Mouse (Mus musculus): Measurements from ENCODE around the gene Hist1h3c. TPM values are rescaled to one million over a fixed set of nuclear protein-coding genes. Genes with fewer than 3 reads are reported as not detected.
"Not testable (repeated sequence)": the region's sequence is repeated elsewhere in the genome, so short reads cannot be mapped to it uniquely, and the experiment has no call there.

Gene Hist1h3c
- polyA plus RNA-seq, 1 experiment from 2014 or later, result 1.1 TPM

DNA sequence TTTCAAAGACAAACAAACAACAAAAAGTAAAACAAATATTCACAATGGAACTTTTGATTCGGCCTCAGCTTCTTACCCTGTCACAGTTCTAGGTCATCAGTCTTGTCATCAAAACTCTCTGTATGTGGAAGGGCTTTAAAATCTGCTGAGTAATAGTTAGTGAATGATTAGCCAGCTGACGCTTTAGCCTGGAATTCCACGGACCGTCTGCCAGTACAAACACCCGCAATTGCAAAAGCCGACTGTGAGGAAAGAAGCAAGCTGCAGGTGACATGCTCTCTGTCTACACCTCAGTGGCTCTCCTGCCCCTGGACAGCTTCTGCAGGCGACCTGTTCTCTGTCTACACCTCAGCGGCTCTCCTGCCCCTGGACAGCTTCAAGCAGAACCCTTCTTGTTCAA, 14.9 kb downstream of the Hist1h3c start:
- Histone ChIP-seq H3K4me2 (replicated peaks) (no peak overlapping the region), H3K36me3 (replicated peaks; ENCODE audit: control insufficient read depth, insufficient read depth) (no peaks in the 10 kb centered on the region), H3K27ac (no peak overlapping the region), H3K9me3 (ENCODE audit: control insufficient read depth, low read length) (no peaks in the 10 kb centered on the region), H3K9ac (no peak overlapping the region), H3K4me3 (replicated peaks; ENCODE audit: low read length) (no peak overlapping the region), H3K4me1 (replicated peaks; ENCODE audit: control insufficient read depth, insufficient read depth, low read length) (no peaks in the 10 kb centered on the region), H3K27me3 (ENCODE audit: control insufficient read depth, insufficient read depth, low read length) (no peaks in the 10 kb centered on the region)
- DNase-seq (ENCODE audit: low spot score) (no peak), ATAC-seq (ENCODE audit: low FRiP score) (no peak)
- 37% methylated on average over 8 of the region's 8 CpGs for WGBS

DNA sequence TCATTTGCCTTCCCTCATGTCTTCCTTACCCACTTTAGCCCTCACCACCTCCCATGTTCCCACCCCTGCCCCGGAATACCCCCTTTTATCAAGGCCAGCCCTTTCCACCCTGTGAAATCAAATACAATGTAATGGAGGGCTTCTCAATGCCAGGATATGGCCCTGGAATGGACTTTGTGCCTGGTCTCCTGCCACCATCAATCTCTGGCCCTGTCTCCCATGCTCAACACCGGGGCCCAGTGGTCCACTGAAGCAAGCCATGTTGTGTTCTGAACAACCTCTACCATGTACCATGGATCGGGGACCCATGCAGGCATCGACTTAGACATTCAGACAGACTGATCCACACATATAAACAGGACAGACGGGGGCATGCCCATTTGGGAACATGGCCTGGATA, 15.7 kb downstream of the Hist1h3c start:
- Histone ChIP-seq H3K27me3 (ENCODE audit: control insufficient read depth, insufficient read depth, low read length) (no peaks in the 10 kb centered on the region), H3K9ac (no peak overlapping the region), H3K4me3 (replicated peaks; ENCODE audit: low read length) (no peak overlapping the region), H3K36me3 (replicated peaks; ENCODE audit: control insufficient read depth, insufficient read depth) (no peaks in the 10 kb centered on the region), H3K27ac (no peak overlapping the region), H3K4me2 (replicated peaks) (no peak overlapping the region), H3K9me3 (ENCODE audit: control insufficient read depth, low read length) (no peaks in the 10 kb centered on the region), H3K4me1 (replicated peaks; ENCODE audit: control insufficient read depth, insufficient read depth, low read length) (no peaks in the 10 kb centered on the region)
- DNase-seq (ENCODE audit: low spot score) (no peak), ATAC-seq (ENCODE audit: low FRiP score) (no peak)
- 91% methylated on average over 5 of the region's 5 CpGs for WGBS

DNA sequence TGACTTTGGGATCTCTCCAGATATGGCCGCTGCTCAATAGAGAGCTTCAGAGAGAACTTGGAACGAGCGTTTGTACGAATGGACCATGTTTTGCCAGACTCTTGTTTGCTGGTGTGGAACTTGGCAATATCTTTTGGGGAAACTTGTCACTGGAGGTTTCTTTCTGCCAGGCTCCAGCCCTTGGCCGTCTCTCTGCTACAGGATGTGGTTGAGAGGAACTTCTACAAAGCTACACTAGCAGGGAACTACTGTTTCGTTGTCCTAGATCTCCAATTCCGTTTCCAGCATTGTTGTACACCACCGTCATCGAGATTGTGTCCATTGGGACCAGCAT, 16.2 kb downstream of the Hist1h3c start:
- no peaks in the 10 kb centered on the region for H3K27me3 ChIP-seq (ENCODE audit: control insufficient read depth, insufficient read depth, low read length)
- ATAC-seq (ENCODE audit: low FRiP score), result no peak
- WGBS, result 90% methylated on average over 9 of the region's 9 CpGs
- H3K36me3 ChIP-seq (replicated peaks; ENCODE audit: control insufficient read depth, insufficient read depth), result no peaks in the 10 kb centered on the region
- DNase-seq (ENCODE audit: low spot score), result no peak
- no peaks in the 10 kb centered on the region for H3K4me1 ChIP-seq (replicated peaks; ENCODE audit: control insufficient read depth, insufficient read depth, low read length)
- no peak overlapping the region for H3K9ac ChIP-seq
- H3K9me3 ChIP-seq (ENCODE audit: control insufficient read depth, low read length), result no peaks in the 10 kb centered on the region
- H3K4me3 ChIP-seq (replicated peaks; ENCODE audit: low read length), result no peak overlapping the region
- no peak overlapping the region for H3K27ac ChIP-seq
- no peak overlapping the region for H3K4me2 ChIP-seq (replicated peaks)

DNA sequence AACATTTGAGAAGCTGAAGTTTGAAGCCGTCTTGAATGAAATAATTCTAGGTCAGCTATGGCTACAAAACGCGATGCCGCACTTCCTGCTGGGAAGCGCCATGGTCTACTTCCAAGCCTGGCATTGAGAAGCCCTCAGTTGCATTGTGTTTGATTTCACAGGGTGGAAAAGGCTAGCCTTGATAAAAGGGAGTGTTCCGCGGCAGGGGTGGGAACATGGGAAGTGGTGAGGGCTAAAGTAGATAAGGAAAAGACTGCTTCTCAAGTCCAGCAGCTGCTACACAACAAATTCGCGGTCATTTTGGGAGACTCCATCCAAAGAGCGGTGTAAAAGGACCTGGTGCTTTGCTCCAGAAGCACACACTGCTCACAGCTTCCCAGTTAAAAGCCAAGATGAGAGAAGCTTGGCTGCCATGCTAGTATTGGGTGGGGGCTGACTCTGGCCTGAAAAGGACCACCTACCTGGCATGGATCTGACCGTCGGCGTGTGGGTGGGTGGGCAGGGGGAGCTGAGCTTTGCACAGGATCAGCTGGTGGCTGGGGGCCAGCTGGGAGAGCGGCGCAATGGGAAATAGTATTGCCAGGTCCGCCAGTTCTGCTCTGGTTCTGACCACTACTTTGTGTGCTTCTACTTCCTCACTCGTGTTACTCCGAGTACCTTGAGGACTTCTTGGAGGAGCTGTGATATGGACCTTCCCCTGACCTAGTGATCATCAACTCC, 16.8 kb downstream of the Hist1h3c start:
- no peak overlapping the region for H3K4me3 ChIP-seq (replicated peaks; ENCODE audit: low read length)
- no peaks in the 10 kb centered on the region for H3K36me3 ChIP-seq (replicated peaks; ENCODE audit: control insufficient read depth, insufficient read depth)
- no peaks in the 10 kb centered on the region for H3K27me3 ChIP-seq (ENCODE audit: control insufficient read depth, insufficient read depth, low read length)
- 84% methylated on average over 18 of the region's 18 CpGs for WGBS
- no peak overlapping the region for H3K9ac ChIP-seq
- H3K9me3 ChIP-seq (ENCODE audit: control insufficient read depth, low read length), result no peaks in the 10 kb centered on the region
- ATAC-seq (ENCODE audit: low FRiP score), result no peak
- no peaks in the 10 kb centered on the region for H3K4me1 ChIP-seq (replicated peaks; ENCODE audit: control insufficient read depth, insufficient read depth, low read length)
- H3K4me2 ChIP-seq (replicated peaks), result no peak overlapping the region
- no peak overlapping the region for H3K27ac ChIP-seq
- DNase-seq (ENCODE audit: low spot score), result no peak

DNA sequence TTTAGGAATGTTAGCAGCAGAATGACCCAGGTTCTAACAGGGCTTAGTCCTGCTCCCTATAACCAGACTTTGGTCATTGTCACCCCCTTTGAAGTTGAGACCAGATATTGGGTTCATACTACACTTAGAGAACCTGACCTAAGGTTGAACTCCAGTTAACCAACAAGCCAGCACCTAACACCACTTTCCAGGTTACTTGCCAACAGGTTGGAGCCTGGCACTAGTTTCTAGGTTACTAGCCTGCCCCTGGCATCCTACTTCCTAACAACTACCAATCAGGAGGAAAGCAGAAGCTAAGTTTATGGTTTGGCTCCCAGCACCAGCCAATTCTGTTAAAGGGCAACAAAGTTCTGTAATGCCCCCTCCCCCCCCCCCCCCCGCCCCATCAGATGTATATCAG, 20.2 kb downstream of the Hist1h3c start:
- H3K4me1 ChIP-seq (replicated peaks; ENCODE audit: control insufficient read depth, insufficient read depth, low read length), result no peaks in the 10 kb centered on the region
- DNase-seq (ENCODE audit: low spot score), result no peak
- H3K4me2 ChIP-seq (replicated peaks), result no peak overlapping the region
- H3K36me3 ChIP-seq (replicated peaks; ENCODE audit: control insufficient read depth, insufficient read depth), result no peaks in the 10 kb centered on the region
- no peak for ATAC-seq (ENCODE audit: low FRiP score)
- no peak overlapping the region for H3K27ac ChIP-seq
- no peaks in the 10 kb centered on the region for H3K27me3 ChIP-seq (ENCODE audit: control insufficient read depth, insufficient read depth, low read length)
- H3K9ac ChIP-seq, result no peak overlapping the region
- no peaks in the 10 kb centered on the region for H3K9me3 ChIP-seq (ENCODE audit: control insufficient read depth, low read length)
- no peak overlapping the region for H3K4me3 ChIP-seq (replicated peaks; ENCODE audit: low read length)
- 50% methylated on average over 1 of the region's 1 CpGs for WGBS

DNA sequence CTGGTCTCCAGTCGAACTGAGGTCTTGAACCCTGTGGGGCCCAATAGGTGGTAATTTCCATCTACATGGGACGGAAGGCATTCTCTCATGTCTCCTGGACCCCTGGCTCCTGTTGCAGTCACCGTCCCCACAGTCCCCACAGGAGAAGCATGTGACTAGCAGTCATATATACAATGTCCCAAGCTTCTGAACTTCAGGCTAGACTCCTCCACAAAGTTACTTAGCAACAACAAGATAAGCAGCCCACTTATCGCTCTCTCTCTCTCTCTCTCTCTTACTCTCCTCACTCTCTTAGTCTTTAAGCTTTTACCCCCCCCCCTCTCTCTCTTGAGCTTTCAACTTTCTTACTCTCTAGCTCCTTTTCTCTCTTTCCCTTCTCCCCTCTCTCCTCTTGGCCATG, 21.2 kb downstream of the Hist1h3c start:
- Histone ChIP-seq H3K9ac (no peak overlapping the region), H3K9me3 (ENCODE audit: control insufficient read depth, low read length) (no peaks in the 10 kb centered on the region), H3K27ac (no peak overlapping the region), H3K4me3 (replicated peaks; ENCODE audit: low read length) (no peak overlapping the region), H3K36me3 (replicated peaks; ENCODE audit: control insufficient read depth, insufficient read depth) (no peaks in the 10 kb centered on the region), H3K27me3 (ENCODE audit: control insufficient read depth, insufficient read depth, low read length) (no peaks in the 10 kb centered on the region), H3K4me1 (replicated peaks; ENCODE audit: control insufficient read depth, insufficient read depth, low read length) (no peaks in the 10 kb centered on the region), H3K4me2 (replicated peaks) (no peak overlapping the region)
- ATAC-seq (ENCODE audit: low FRiP score) (no peak), DNase-seq (ENCODE audit: low spot score) (no peak)
- 77% methylated on average over 4 of the region's 4 CpGs for WGBS

DNA sequence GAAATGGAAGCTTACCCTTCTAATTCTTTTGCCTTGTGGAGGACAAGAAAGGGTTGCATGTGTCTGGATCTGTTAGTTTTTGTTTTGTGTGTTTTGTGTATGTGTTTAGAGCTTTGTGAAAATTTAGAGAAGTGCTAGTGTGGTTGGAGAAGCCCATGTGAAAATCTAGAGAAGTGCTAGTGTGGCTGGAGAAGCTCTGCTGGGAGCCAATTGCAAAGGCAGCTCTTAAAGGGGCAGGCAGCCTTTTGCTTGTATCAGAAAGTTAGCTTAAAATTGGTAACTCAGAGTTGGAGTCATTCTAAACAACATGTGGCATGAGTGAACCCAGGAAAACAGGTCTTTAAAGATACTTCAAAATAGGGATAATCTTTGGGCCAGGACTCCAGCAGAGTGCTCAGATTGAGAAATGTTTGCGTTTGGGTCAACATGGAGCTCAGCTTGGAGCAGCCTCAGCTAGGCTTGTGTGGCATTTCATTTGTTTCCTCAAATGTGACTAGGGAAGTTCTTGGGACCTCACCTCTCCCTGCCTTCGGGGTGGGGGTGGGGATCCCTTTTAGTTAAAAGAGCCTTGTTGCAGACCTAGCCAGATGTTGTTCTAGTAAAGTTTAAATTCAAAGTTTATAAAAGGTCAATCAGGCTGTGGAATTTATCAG, 27.7 kb downstream of the Hist1h3c start:
- WGBS, result 18% methylated on average over 2 of the region's 2 CpGs
- H3K4me2 ChIP-seq (replicated peaks); DNase-seq (ENCODE audit: low spot score); H3K9me3 ChIP-seq (ENCODE audit: control insufficient read depth, low read length); H3K36me3 ChIP-seq (replicated peaks; ENCODE audit: control insufficient read depth, insufficient read depth); H3K27ac ChIP-seq; H3K4me3 ChIP-seq (replicated peaks; ENCODE audit: low read length); H3K4me1 ChIP-seq (replicated peaks; ENCODE audit: control insufficient read depth, insufficient read depth, low read length); ATAC-seq (ENCODE audit: low FRiP score); H3K9ac ChIP-seq; H3K27me3 ChIP-seq (ENCODE audit: control insufficient read depth, insufficient read depth, low read length): not testable (repeated sequence)

DNA sequence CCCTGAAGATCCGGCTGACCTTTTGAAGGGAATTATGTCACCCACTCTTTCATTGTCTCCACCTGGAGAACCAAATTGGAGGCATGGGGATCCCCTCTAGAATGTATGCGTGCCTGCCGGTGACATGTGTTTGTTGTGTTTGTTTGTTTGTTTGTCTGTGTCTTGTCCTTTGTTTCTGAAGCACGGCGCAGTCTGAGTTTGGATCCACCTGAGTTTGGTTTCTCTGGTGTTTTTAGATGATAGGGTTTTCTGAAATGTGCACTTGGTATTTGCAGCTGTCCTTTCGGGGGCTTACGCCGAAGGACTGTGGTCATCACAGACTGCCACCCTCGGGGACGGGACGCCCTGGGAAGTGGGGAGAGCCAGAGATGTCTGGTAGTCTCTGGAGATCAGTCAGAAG, 28.2 kb downstream of the Hist1h3c start:
- Histone ChIP-seq H3K4me3 (replicated peaks; ENCODE audit: low read length) (no peak overlapping the region), H3K36me3 (replicated peaks; ENCODE audit: control insufficient read depth, insufficient read depth) (no peaks in the 10 kb centered on the region), H3K4me1 (replicated peaks; ENCODE audit: control insufficient read depth, insufficient read depth, low read length) (no peaks in the 10 kb centered on the region), H3K27me3 (ENCODE audit: control insufficient read depth, insufficient read depth, low read length) (no peaks in the 10 kb centered on the region), H3K9ac (no peak overlapping the region), H3K4me2 (replicated peaks) (no peak overlapping the region), H3K9me3 (ENCODE audit: control insufficient read depth, low read length) (no peaks in the 10 kb centered on the region), H3K27ac (no peak overlapping the region)
- 61% methylated on average over 11 of the region's 11 CpGs for WGBS
- no peak for DNase-seq (ENCODE audit: low spot score)
- ATAC-seq (ENCODE audit: low FRiP score), result no peak

DNA sequence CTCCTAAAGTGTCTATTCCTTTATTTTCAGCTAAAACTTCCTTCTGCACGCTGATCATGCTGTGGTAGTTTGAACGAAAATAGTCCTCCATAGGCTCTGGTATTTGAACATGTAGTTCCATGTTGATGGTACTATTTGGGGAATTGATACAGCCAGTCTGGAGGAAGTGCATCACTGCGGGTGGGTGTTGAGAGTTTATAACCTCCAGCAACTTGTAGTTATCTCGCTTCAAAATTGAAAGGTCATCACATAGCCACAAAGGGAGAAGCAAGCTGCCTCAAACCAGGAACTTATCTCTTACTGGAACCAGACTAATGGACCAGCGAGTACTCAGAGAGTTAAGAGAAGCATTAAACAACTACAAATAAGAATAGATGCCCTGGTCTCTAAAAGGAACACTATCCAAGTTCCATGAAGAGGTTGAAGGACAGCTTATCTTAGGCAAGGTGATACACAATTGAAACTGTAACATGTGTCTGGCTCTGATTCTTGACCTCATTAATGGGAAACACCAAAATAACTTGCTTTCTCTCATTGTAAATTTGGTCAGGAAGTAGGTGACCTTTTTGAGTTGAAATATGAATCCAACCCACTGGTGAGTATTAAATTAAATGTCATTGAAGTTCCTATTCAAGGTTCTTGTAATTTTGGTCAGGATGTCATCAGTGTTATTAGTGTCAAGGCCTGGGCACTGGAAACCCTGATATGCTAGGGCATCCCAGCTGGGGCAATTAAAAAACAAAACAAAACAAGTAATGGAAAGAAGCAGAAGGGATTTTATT, 28.9 kb downstream of the Hist1h3c start:
- Histone ChIP-seq H3K27me3 (ENCODE audit: control insufficient read depth, insufficient read depth, low read length) (no peaks in the 10 kb centered on the region), H3K36me3 (replicated peaks; ENCODE audit: control insufficient read depth, insufficient read depth) (no peaks in the 10 kb centered on the region), H3K4me1 (replicated peaks; ENCODE audit: control insufficient read depth, insufficient read depth, low read length) (no peaks in the 10 kb centered on the region), H3K27ac (no peak overlapping the region), H3K4me2 (replicated peaks) (no peak overlapping the region), H3K9me3 (ENCODE audit: control insufficient read depth, low read length) (no peaks in the 10 kb centered on the region), H3K4me3 (replicated peaks; ENCODE audit: low read length) (no peak overlapping the region), H3K9ac (no peak overlapping the region)
- ATAC-seq (ENCODE audit: low FRiP score) (no peak), DNase-seq (ENCODE audit: low spot score) (no peak)
- WGBS, result 86% methylated on average over 5 of the region's 5 CpGs
